Mouse (Mus musculus) olfactory bulb, adult 2 months (tissue): ENCODE results near the gene Padi6.

Experiments used
- CTCF ChIP-seq: fragments of 200-500 bp; IDR thresholded peaks from 2 replicates; pipeline ENCODE4 v1.5.1; 2012; ENCODE audit warnings: low read depth, mild to moderate bottlenecking, low read length, moderate library complexity; ENCODE audit not compliant: insufficient read depth
- POLR2A ChIP-seq: fragments of 200-500 bp; IDR thresholded peaks from 2 replicates; pipeline ENCODE4 v1.6.1; 2012; ENCODE audit warnings: mild to moderate bottlenecking, low read depth, low read length, moderate library complexity; ENCODE audit not compliant: insufficient read depth

- TF ChIP-seq CTCF, result no peak
- TF ChIP-seq POLR2A, result no peak
These were observed 31.1 kb downstream of the Padi6 start for GRCm38 (mm10) chr4:140711360-140711759.
